Mouse (Mus musculus): ENCODE data around the gene Pinlyp. TPM values are rescaled to one million over a fixed set of nuclear protein-coding genes. Genes with fewer than 3 reads are reported as not detected.

Pinlyp gene
- polyA plus RNA-seq, 1 experiment from 2014 or later, result 0.21 TPM

Other genes with a start within 250 kb of the Pinlyp start
- 20.7 and 27.2 TPM in 2 replicates for gene Zfp61, start 244.9 kb downstream of the Pinlyp start, polyA plus RNA-seq (2016; fragmentation: Nextera tagmentation; extraction: Ambion mirVana)
- 7.0 and 10.1 TPM in 2 replicates for gene Zfp94, start 229.5 kb downstream of the Pinlyp start, polyA plus RNA-seq (2016; fragmentation: Nextera tagmentation; extraction: Ambion mirVana)
- gene Tescl, start 212.2 kb downstream of the Pinlyp start, polyA plus RNA-seq (2016; fragmentation: Nextera tagmentation; extraction: Ambion mirVana), result not detected in 2 replicates
- not detected in 2 replicates for gene Lypd5, start 196.9 kb downstream of the Pinlyp start, polyA plus RNA-seq (2016; fragmentation: Nextera tagmentation; extraction: Ambion mirVana)
- 11.7 and 14.2 TPM in 2 replicates for gene Kcnn4, start 175.9 kb downstream of the Pinlyp start, polyA plus RNA-seq (2016; fragmentation: Nextera tagmentation; extraction: Ambion mirVana)
- gene Smg9, start 146.5 kb downstream of the Pinlyp start, polyA plus RNA-seq (2016; fragmentation: Nextera tagmentation; extraction: Ambion mirVana), result 25.4 and 27.7 TPM in 2 replicates
- gene Irgc1, start 93.8 kb downstream of the Pinlyp start, polyA plus RNA-seq (2016; fragmentation: Nextera tagmentation; extraction: Ambion mirVana), result 0.16 TPM in 1 of 2 replicates, not detected in the other
- gene Plaur, start 83.6 kb downstream of the Pinlyp start, polyA plus RNA-seq (2016; fragmentation: Nextera tagmentation; extraction: Ambion mirVana), result 4.3 and 7.3 TPM in 2 replicates
- 0.54 and 0.63 TPM in 2 replicates for gene Cadm4, start 64.1 kb downstream of the Pinlyp start, polyA plus RNA-seq (2016; fragmentation: Nextera tagmentation; extraction: Ambion mirVana)
- gene Zfp428, start 39.1 kb downstream of the Pinlyp start, polyA plus RNA-seq (2016; fragmentation: Nextera tagmentation; extraction: Ambion mirVana), result 41.9 and 61.3 TPM in 2 replicates
- gene AC161166.1, start 33.7 kb downstream of the Pinlyp start, polyA plus RNA-seq (2016; fragmentation: Nextera tagmentation; extraction: Ambion mirVana), result 0.46 and 0.49 TPM in 2 replicates
- 5.3 and 5.7 TPM in 2 replicates for gene Irgq, start 15.4 kb downstream of the Pinlyp start, polyA plus RNA-seq (2016; fragmentation: Nextera tagmentation; extraction: Ambion mirVana)
- gene Xrcc1, start 171 bp upstream of the Pinlyp start, polyA plus RNA-seq (2016; fragmentation: Nextera tagmentation; extraction: Ambion mirVana), result 103 and 106 TPM in 2 replicates
- 20.0 and 20.7 TPM in 2 replicates for gene Ethe1, start 41.4 kb upstream of the Pinlyp start, polyA plus RNA-seq (2016; fragmentation: Nextera tagmentation; extraction: Ambion mirVana)
- 0.60 and 1.3 TPM in 2 replicates for gene Zfp575, start 41.5 kb upstream of the Pinlyp start, polyA plus RNA-seq (2016; fragmentation: Nextera tagmentation; extraction: Ambion mirVana)
- gene Phldb3, start 64.6 kb upstream of the Pinlyp start, polyA plus RNA-seq (2016; fragmentation: Nextera tagmentation; extraction: Ambion mirVana), result not detected in 2 replicates
- gene Lypd3, start 90.4 kb upstream of the Pinlyp start, polyA plus RNA-seq (2016; fragmentation: Nextera tagmentation; extraction: Ambion mirVana), result 0.18 and 0.22 TPM in 2 replicates
- not detected in 2 replicates for gene Tex101, start 130.6 kb upstream of the Pinlyp start, polyA plus RNA-seq (2016; fragmentation: Nextera tagmentation; extraction: Ambion mirVana)
- not detected in 2 replicates for gene BC049730, start 163.1 kb upstream of the Pinlyp start, polyA plus RNA-seq (2016; fragmentation: Nextera tagmentation; extraction: Ambion mirVana)
- gene Gm4763, start 180.8 kb upstream of the Pinlyp start, polyA plus RNA-seq (2016; fragmentation: Nextera tagmentation; extraction: Ambion mirVana), result not detected in 2 replicates
- gene Cd177, start 214.2 kb upstream of the Pinlyp start, polyA plus RNA-seq (2016; fragmentation: Nextera tagmentation; extraction: Ambion mirVana), result not detected in 2 replicates
- gene Ceacam10, start 231.1 kb upstream of the Pinlyp start, polyA plus RNA-seq (2016; fragmentation: Nextera tagmentation; extraction: Ambion mirVana), result not detected in 2 replicates